Mouse (Mus musculus) heart, adult 8-10 months (tissue): ENCODE data around the gene Serinc5. TPM values are rescaled to one million over a fixed set of nuclear protein-coding genes. Genes with fewer than 3 reads are reported as not detected.
A peak's percentile ranks its signal among the peaks of the same experiment; 100 is the strongest.
"Not testable (repeated sequence)": the region's sequence is repeated elsewhere in the genome, so short reads cannot be mapped to it uniquely, and the experiment has no call there.

Source experiments
- DNase-seq: peaks from one replicate; pipeline ENCODE4 v3.0.0; 2022; ENCODE audit warnings: low spot score
- total RNA-seq, 4 experiments: library from RNA; stranded (reverse); gene quantifications; 2 replicates each; pipeline ENCODE4 v1.2.4; 2022

Serinc5 gene
- 10 to 100 TPM; 10.2 to 11.8 (median 11.0) TPM for total RNA-seq

DNA sequence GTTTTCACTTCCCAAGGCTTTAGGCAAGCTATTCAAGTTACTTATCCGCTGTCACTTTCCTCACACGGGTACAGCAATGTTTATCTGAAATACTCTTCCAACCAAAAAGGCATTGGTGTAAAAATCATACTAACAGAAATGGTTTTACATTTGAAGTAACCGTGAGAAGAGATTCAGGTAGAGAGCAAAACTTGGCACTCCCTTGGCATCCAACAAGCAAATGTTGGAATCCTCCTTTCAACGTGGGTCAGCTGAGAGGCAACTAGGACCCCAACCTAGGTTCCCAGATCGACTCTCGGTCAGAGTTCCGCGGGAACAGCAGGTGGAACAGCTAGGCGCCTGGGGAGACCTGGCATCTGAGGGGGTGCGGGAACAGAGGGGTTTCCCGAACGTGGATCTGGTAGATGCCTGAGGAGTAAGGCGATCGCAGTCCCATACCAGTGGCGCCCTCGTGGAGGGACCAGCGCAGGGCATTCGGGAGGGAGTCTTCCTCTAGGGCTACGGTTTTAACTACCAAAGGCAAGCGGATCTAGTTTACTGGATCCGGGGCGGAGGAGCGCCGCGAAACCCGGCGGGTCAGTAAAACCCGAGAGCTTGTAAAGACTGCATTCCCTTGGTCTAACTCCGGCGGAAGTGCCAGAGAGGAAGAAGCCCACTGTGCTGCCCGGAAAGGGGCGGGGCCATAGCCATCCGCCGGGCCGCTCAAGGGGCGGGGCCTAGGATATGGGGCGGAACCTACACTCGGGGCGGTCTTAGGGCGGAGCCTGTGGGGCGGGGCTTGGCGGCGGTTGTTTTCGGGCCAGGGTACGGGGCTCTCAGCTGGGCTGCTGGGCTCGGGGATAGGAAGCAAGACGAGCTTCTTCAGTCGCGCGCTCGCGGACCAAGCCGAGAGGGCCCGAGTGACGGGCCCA lies at the start of gene Serinc5:
Serinc5 (plus strand) TSS at position 781 of the 911 bp plus-strand sequence.
- DNase-seq = peak; percentile 98

DNA sequence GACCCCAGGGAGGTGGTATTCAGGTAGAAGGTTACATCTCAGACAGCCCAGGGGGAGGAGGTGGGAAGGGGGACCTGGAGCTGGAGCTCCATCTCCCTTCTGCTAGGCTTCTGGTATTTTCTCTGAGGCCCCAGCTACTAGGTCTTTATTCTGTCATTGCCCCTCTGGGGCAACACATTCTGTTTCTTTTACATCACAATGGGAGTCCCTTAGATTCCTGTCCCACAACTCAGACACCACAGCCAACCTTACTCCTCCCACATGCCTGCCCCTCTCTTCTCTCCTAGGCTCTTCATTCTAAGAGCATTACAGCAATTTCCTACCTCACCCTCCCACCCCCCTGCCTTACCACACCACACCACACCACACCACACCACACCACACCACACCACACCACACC lies 34.8 kb upstream of the Serinc5 start, which contains the start of gene Spz1:
Spz1 (minus strand) TSS at position 101 of the 400 bp plus-strand sequence.
- DNase-seq = no peak

- DNase-seq = no peak
These were observed 34.2 kb upstream of the Serinc5 start for GRCm38 (mm10) chr13:92576688-92577087.

DNA sequence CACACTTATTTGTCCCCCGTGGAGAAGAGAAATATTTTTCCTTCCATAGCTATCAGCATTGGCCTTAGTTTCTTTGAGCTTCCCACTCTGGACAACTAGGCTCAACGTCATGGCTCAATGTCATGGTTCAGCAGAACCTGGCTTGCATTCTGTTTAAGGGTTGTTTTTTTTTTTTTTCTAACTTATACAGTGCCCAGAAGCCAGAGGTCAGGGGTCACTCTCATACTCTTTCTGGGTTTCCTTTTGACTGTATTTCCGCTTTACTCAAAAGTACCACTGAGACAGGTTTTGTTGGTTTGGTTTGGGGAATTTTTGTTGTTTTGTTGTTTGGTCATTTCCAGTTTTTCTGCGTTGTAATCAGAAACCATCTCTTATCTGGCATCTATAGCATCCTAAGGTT lies 32.7 kb upstream of the Serinc5 start:
- no peak for DNase-seq

DNA sequence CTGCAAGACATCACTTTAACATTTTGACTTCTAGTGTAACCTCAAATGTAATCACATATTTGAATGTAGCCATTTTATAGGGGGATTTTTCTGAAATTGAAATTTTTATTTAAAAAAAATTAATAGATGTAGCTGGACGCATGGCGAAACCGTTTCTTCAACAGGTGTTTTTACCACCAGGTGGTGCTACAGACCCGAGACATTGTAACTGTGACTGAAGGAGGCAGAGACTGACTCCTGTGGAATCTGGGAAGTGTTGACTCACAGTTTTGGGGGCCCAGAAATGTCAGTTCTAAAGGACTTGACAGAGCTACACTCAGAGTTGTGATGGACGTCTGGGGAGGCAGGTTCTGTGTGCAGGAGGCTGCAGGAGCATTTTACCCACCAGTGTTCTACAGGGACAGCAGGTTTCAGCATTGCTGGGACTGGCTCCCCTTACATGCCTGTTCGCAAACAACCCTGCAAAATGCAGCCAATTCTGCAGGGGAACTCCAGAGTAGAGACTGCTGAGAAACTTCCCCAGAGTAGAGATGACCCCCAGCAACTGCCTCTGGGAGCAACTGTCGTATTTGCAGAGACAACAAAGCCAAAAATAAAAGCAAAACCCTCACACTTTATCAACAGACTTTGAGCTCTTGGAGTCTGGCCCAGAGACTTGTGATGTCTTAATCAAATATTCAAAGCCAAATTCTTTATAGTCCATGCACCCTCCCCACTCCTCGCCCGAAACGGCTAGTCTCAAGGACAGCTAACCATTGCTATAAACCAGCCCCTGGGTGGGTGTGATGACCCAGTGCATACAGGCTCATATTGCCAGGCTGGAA lies 30.5 kb upstream of the Serinc5 start:
- peak; percentile 82 for DNase-seq

DNA sequence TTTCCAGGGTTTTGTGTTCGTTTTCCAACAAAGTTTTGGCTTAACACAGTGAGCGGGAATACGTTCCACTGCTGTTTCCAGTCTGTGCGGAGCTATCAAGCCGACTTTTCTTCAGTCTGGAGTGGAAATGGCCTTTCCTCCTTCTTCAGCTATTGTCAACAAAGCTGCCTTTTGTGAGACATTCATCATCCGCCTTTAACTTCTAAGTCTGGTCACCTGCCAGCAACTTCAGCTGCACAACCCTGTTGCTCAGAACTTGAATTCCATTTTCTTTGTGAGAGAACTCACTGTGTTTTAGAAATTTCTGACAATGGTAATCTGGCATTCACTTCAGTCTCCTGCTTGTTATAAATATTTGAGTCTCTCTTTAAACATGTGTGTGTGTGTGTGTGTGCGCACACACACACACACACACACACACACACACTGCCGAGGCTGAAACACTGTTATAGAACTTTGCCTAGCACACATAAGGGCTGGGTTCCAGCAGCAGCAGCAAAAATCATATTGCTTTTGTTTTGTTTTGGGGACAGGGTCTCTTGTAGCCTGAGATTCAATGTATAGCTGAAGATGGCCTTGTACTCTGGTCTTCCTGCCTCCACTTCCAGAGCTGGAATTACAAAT lies 26.7 kb upstream of the Serinc5 start:
- no peak for DNase-seq

DNA sequence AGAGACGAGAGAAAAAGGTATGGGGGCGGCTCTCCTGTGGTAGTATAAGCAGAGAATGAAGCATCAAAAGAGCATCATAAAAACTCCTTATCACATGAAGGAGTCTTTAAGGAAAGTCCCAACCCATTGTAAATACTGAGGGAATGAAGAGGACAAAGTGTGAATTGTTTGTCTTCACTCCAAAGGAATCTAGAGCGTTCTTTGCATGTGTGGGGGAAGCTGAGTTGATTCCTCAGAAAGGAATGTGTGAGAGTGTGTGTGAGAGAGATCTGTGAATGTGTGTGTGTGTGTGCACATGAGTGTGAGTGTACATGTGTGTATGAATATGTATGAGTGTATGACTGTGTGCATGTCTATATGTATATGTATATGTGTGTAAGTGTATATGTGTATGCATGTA lies 22.2 kb upstream of the Serinc5 start:
- no peak for DNase-seq

DNA sequence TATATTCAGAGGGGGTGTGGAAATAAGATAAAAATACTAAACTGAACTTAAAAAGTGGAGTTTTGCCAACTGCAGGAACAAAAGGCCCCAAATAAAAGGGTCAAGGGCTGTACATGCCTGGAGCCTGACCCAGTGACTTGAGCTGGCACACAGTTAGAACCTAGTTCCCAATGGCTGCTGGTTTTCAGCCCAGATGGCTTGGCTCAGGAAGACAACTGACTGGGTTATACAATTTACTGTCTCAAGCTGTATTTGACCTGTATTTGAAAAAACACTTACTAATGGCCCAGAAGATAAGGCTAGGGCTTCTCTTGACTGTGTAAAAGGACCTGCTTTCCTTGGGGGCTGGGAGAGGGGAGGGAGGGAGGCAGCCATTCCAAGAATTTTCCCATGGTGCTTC lies 21.6 kb upstream of the Serinc5 start:
- peak; percentile 13 for DNase-seq

- no peak for DNase-seq
These were observed 19.7 kb upstream of the Serinc5 start for GRCm38 (mm10) chr13:92591225-92591624.

GRCm38 (mm10) chr13:92592268-92592785 lies 18.6 kb upstream of the Serinc5 start:
- DNase-seq = no peak

GRCm38 (mm10) chr13:92592786-92593635 lies 17.9 kb upstream of the Serinc5 start:
- peak; percentile 19 for DNase-seq

GRCm38 (mm10) chr13:92593731-92594396 lies 17.0 kb upstream of the Serinc5 start:
- no peak for DNase-seq

DNA sequence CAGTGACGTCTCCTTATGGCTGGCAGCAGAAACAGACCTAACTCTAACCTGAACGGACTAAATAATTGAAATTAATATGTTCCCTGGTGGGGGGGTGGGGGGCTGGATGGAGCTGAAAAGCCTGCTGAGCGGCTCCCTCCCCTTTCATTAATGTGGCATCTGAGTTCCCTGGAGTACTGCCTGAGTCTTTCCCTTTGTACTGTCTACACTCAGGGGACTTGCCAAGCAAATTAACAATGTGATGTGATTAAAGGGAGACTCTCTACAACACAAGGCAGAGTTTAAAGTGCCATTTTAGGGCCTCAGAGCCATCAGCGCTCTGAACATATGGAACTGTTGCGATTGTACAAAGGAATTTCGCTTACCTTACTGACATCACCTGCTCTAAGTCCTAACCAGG lies 16.4 kb upstream of the Serinc5 start:
- no peak for DNase-seq

GRCm38 (mm10) chr13:92594907-92595306 lies 16.0 kb upstream of the Serinc5 start:
- DNase-seq = no peak

GRCm38 (mm10) chr13:92595424-92595823 lies 15.5 kb upstream of the Serinc5 start:
- no peak for DNase-seq

DNA sequence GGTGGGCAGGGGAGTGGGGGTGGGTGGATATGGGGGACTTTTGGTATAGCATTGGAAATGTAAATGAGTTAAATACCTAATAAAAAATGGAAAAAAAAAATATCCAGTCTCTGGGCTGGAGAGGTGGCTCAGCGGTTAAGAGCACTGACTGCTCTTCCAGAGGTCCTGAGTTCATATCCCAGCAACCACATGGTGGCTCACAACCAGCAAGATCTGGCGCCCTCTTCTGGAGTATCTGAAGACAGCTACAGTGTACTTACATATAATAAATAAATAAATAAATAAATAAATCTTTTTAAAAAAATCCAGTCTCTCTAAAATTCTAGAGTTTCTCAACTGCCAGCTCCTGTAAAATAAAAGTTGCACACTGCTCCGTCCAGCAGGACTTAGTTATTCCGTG lies 5.6 kb upstream of the Serinc5 start:
- DNase-seq = not testable (repeated sequence)

GRCm38 (mm10) chr13:92609486-92610310 lies 1.2 kb upstream of the Serinc5 start:
- peak; percentile 64 for DNase-seq

- DNase-seq = no peak
These were observed 428 bp downstream of the Serinc5 start for GRCm38 (mm10) chr13:92611254-92611784.

GRCm38 (mm10) chr13:92611917-92612316 lies 1.0 kb downstream of the Serinc5 start:
- DNase-seq = no peak
